Mouse (Mus musculus) embryo, embryonic 10 days (tissue): Measurements from ENCODE around the gene Bcl2.
"Not testable (repeated sequence)": the region's sequence is repeated elsewhere in the genome, so short reads cannot be mapped to it uniquely, and the experiment has no call there.

Experiments used
- DNase-seq: peaks from one replicate; pipeline ENCODE4 v3.0.0-alpha.2; 2015; ENCODE audit warnings: low spot score

Gene Bcl2

DNA sequence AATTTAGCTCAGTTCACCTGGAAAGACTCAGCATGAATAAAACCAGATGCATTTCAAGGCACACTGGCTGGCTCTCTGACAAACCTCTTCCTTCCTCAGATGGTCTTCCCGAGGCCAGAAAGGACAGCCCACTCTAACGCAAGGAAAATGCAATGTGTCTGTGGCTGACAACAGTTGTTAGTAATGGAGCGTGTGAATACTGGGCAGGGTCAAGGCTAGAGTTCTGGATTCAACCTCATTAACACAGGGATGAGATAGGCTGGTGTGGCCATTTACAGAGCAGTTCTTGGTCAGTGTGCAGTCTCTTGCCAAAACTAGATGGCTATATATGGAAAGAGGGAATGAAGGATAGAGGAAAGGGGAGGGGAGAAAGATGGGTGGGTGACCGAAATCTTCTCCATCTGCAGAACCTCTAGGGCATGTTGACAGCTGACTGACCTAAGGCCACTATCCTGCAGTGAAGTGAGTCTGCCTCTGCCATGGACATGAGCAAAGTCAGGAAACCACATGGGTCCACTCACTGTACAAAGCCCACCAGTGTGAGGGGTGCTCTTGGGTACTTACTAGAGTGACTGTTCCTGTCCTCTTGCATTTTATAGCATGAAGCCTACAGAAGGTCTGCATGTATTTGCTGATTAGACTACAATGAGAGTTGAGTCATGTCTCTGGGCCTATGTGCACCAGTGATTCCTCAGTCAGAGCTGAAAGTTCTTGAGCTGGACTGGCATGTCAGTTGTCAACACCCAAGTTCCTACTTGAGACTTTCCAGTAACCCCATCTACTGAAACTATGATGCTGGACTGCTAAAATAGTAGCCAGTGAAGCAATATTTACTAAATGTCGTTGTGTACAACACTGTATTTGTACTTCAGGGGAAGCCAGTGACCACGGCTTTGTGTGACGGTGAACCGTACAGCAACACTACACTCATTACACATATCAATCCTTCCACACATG is 159.9 kb downstream of the Bcl2 start:
- DNase-seq = no peak

DNA sequence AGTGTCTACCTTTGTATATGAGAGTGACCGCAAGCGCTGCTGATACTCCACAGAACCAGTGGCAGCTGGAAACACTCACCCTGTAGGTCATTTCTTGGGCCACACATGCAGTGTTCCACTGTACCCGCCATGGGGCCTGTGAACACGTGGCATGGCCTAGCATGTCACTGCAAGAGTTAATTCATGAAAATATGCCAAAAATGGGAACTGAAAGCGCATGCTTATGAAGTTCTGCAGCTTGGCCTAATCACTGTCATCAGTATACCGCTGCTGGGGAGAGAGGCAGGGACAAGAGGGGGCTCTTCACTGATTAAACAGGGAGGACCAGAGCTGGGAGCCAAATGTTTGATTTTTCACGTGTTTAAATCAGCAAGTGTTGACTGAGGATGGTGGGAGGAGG is 161.2 kb downstream of the Bcl2 start:
- DNase-seq = no peak

DNA sequence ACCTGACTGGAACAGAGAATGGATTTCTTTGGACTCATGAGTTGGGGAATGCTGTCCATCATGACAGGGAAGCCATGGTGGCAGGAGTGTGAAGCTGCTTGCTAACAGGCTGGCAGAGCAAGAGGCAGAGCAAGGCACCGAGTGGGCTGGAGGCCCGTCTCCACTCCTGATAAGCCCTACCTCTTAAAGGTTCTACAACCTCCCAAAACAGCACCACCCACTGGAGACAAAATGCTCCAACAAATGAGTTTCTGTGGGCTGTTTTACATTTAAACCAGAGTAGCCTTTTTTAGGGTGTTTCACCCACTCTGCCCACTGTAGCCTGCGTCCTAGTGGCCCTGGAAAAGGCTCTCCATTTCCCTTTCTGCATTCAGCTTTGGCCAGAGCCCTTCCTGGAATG is 163.5 kb downstream of the Bcl2 start:
- no peak for DNase-seq

DNA sequence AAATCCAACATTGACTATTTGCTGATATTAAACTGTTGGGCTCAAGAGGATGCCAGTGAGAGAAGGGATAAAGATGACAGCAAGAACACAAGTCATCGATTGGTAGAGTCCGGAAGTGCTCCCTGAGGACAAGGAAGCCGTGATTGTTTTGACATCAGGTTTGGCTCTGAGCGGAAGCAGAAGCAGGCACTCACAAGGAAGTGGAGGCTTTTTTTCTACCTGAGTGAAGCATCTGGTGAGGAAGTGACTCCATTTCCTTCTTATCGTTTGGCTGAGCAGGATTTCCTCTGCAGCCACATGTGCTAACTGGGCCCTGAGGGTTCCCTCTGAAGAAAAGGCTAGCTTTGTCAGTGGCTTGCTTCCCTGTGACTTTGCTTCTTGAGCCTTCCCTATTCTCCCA is 165.0 kb downstream of the Bcl2 start:
- DNase-seq = no peak

DNA sequence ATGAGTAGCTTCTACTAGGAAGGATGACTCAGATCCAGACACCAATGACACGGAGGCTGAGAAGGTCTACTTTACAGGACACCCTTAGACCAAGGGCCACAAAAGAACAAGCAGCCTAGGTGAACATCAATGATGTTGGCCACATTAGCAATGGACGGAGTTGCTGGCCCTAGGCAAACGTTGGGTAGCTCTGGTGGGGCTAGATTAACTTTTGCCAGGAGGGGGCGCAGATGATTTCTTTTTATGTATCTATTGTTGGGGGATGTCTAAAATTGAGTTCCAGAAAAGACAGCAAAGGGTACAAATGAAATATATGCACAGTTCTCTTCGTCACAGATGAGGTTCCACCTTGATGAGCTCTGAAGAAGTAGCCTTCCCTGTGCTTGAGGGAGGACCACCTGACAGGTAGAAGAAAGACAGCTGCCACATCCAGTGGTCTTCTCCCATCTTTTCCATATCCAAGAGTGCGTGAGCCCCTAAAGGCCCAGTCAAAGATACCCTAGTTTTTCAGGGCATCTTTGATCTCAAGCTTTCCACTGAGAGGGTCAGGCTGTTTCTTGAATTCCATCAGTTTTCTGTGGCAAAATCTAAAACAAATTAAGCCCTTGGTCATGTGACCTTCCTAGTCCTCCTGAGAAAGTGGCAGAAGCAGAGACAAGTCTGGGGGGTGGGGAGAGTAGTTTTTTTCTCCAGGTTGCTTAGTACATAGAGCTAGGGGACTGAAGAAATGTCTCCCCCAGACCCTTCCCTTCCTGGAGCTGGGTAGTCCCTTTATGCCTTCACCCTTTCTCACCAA is 169.1 kb downstream of the Bcl2 start:
- peak; percentile 20 for DNase-seq

DNA sequence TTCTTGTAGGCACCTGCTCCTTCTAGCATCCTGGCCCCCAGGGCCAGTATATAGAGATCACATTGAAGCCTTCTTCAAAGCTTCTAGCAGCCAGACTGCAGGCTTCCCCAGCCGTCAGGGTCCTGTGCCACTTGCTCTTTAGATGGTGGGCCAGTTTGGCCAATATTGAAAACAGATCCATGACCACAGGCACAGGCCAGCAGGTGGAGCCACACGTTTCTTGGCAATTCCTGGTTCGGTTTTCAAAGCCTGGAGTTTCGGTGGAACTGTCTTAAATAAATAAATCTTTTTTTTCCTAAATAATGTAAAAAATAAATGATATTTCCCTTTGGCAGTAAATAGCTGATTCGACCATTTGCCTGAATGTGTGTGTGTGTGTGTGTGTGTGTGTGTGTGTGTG is 171.3 kb downstream of the Bcl2 start:
- DNase-seq = peak; percentile 68

DNA sequence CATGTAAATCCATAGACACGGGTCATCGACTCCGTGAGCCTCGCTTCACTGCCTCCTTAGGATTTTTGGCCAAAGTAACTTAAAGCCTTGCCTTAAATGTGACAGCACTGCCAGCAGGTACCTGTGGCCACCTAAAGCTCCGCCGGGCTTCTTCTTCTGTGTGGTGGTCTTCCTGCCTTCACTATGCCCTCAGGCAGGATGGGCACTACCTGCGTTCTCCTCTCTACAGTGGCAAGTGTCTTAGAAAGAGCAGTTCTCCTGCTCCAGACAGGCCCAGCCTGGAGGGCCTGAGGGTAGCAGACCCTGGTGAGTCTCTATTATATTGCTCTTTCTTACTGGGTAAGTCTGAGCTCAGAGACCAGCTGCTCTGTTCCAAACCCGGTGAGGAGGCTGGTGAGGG is 172.2 kb downstream of the Bcl2 start:
- no peak for DNase-seq

DNA sequence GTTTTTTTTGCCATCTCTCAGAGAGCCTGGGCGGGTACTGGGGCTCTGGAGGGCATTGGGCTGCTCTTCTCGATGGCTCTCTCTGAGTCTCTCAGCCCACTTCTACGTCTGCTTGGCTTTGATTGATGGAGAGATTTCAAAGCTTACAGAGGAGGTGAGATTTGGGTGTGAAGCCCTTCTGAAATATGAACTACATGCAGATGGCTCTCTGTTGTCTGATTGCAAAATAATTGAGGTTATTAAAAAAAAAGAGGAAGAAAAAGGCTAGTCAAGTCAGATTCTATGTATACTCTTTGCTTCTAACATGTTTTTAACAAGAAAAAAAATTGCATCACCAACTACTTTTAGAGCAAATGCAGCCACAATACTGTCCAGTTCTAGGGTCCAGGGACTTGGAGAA is 173.9 kb downstream of the Bcl2 start:
- no peak for DNase-seq

DNA sequence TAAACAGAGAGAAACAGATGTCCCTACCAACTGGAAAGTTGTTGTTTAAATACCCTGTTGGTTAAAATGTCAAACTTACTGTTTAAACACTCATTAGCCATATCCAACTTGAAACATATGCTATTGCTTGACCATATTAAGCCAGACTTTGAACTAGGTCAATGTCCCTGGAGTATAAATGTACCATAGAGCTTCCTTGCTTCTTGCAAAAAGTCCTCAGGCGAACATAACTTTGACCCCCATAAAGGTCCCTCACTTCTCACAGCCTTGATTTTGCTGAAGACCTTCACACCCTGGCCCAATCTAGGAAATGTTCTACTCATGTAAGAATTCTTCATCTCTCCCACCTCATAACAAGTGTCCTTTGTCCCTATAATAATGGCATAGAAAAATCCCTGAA is 175.0 kb downstream of the Bcl2 start:
- no peak for DNase-seq

DNA sequence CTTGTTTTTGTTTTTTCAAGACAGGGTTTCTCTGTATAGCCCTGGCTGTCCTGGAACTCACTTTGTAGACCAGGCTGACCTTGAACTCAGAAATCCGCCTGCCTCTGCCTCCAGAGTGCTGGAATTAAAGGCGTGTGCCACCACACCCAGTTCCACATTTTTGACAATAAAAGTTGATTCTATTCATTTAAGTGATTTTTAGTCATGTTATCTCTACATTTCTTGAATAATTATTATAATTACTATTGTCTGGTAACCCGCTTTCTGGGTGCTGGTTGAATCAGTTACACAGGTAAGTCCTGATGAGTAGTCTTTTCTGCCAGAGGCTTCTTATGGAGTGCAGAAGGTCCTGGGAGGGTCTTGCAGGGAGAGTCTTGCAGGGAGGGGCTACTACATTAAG is 179.2 kb downstream of the Bcl2 start:
- not testable (repeated sequence) for DNase-seq

DNA sequence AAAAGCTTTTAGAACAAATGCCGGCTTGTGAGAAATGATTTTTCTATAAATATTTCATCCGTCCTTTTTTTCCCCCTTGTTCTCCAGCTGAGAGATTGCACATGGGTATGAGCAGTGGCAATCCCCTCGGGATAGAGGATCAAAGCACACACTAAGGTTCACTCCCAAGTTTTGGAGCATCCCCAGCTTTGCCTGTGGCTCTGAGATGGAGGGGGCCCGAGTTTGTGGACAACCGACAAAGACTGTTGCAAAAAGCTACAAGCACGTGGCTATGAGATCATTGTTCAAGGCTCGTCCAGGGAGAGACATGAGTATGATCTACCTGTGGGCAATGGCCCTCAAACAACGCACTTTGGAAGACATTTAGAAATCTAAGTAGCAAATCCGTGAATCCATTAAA is 184.5 kb downstream of the Bcl2 start:
- no peak for DNase-seq

DNA sequence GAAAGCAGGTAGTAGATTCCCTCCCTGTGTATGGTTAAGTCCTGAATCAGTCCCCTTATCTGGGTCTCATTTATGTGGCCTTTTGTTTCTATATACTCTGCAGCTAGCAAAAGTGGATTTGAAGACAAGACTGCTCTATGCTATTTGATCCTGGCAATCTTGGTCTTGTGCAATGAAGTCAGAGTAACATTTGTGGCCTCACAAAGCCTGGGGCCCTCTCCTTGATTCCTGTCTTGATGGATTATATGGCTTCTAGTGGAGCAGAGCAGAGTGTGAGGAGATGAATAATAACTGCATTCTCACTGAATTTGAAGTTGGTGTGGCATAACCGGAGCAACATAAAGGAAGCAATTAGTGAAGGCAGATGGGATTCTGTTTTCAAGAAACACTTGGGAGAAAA is 186.5 kb downstream of the Bcl2 start:
- no peak for DNase-seq

DNA sequence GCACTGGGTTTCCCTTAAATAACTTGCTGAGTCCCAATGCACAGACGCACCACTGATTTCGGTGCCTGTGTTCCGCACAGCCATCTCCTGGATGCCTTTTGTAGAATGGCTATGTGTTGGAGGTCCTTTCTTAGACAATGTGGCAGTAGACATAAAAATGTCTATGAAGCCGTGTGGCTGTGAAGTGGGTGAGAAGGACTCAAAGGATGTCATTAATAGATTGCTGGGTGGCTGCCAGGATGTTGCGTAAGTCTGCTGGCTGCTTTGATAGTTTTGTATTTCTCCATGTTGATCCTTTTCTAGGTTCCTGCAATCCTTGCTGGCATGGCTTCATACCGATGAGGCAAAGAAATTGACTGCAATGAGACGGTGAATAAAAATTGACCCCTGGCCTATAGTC is 187.3 kb downstream of the Bcl2 start:
- no peak for DNase-seq

DNA sequence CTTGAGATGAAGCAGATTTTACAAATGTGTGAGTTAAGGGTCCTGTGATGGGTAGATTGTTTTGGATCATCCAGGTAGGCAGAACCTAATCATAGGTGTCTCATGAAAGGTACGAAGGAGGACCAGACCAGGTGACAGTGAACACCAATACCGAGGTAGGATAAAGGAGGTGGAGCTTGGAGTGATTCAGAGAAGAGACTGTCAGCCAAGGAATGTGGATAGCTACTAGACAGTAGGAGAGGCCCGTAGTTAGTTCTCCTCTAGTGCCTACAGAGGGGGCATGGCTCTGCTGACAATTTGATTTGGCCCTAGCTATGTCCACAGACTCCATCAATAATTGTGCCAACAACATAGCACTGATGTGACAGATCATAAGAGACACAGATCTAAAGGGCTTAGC is 188.0 kb downstream of the Bcl2 start:
- DNase-seq = no peak

DNA sequence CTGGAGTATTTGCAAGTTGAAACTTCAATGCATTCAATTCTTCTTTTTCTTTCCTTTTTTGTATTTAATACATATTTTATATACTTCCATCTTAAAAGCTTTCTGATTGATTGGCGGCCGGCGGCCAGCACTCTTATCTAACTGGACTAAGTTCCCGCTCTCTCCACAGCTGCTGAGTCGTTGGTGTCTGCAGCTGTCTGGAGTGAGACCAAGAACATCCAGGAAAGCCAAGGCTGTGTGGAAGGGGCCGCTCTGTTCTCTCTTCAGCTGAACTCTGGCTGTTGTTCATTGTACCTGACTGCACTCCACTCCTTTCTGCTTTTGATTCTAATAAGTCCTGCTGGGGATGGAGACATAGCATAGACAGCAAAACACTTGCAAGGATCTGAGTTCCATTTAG is 190.3 kb downstream of the Bcl2 start:
- DNase-seq = no peak

DNA sequence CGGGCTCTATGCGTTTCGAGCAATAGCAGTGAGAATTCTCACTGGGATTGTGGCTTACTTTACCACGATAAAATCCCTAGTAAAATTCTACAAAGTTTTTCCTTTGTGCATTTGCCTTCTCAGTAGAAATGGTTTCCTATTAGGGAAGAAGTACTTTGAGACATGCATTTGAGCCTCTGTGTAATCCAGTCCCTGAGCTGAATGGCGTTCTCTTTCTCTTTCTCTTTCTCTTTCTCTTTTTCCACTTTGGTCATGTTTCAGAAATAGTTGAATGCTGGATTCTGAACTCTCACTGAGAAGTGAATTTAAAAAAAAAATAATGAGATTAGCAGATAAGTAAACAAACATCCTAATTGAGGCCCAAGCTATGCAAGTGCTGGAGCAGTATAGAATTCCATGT is 191.1 kb downstream of the Bcl2 start:
- no peak for DNase-seq

DNA sequence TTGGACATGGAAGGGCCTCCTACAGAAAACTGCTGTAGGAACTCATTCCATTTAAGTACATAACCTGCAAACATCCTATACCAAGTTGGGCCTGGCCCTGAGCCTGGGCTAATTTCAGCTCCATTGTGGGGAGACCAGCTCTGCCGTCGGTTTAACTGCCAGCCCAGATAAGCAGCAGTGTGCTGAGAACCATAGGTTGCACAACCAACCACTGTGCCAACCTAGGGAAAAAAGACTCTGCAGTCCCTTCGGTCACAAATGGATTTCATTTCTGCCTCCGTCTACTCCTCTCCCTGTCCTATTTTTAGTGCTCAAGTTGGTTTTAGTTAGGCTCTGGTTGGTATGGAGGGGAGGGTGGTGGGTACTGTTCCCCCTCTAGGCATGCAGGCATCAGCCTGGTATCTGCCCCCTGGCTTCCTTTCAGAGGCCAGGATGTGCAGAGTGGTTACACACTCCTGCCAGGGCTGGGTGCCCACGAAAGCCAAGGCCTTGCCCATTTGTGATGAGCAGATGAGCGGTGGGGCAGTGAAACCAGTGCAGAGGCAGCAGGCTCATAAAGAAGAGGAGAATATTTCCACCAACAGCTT is 196.4 kb downstream of the Bcl2 start:
- DNase-seq = no peak

DNA sequence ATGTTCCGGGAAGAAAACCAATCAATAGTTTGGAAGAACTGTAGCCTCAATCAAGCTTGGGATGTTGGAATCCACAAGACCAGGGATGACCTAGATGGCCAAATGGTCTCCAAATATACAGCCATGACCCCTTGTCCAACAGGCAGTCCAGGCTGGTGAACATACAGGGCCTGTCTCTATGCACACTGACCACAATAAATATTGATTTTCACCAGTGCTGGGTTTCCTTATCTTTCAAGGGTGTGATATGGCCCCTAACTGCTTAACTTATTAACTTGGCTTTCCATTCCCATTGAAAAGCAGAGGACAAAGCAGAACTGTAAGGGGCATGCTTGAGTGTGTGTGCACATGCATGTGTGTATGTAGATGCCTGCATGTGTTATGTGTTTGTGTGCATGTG is 197.0 kb downstream of the Bcl2 start:
- DNase-seq = no peak

DNA sequence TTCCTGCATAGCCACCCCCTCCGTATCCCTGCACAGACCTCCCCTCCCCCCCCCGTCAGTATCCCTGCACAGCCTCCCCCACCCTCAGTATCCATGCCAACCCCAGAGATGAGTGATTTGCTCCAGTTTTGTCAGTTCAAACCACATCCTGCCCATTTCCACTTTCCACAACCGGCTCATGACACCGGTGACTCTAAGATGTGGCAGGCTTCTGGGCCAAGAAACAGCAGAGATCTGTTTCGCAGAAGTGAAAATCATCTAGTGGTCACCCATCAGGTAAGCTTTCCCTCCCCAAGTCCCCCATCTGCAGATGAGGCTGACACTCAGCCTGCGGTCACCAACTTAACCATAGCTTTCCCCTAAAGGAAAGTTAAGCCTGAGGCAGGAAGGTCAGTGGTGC is 198.5 kb downstream of the Bcl2 start:
- DNase-seq = no peak

DNA sequence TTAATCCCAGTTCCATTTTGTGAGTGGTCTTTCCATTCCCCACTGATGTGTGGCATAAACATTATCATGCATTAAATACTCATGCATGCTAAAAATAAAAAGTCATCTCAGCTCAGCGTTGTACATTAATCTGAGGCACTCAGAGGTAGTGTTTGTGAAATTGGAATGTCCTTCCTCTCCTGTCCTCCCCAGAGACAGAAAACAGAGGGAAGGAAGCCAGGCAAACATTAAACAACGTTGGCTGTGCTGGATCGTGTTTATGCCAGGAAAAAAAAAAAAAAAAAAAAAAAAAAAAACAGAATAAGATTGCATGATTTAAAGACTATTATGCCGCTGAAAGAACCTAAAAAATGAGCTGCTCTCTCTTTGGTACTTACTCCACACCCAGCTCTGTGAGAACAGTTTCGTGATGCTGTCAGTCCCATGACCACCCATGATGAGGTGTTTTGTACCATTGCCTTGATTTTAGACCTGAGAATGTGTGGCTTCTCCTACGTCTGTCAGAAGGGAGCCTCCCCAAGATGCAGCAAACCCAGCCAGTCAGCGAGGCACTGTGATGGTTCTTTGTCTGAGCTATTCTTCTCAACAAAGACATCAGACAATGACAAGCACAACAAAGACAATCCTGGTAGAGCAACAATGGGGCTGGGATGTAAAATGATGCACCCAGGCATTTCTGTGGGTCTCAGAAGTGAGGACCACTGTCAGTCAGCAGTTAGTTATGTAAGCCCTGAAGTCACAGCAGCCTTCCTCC is 200.0 kb downstream of the Bcl2 start:
- DNase-seq = peak; percentile 14

DNA sequence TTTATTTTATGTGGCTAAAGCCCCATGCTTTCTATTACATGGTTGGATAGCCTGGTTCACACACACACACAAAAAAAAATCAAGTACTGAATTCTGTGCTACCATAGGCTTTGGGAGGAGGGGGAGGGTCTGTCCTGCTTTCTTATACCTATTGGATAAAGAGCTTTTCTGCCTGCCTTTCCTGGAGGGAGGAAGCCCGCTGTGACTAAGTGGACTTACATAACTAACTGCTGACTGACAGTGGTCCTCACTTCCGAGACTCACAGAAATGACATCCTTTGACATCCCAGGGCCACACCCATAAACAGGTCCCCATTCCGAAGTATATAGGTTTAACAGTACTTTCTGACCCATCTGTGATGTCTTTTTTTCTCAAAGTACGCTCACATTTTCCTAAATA is 200.6 kb downstream of the Bcl2 start:
- no peak for DNase-seq

DNA sequence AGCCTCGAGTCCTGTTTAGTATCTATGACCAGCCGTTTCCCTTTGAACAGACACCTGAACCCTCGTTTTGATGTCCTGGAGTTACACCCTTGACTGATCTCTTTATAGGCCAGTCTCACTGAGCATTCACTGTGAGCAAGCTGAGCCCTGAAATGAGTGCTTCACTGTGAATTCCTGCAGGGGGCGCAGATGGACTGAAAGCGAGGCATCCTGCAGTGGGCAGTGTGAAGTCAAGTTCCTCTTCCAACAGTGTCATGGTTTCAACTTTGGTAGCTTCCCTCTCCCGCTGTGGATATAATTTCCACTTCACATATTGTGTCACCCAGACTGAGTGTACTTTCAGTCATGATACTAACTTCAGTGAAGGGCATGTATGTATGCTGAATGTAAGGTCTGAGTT is 202.5 kb downstream of the Bcl2 start:
- peak; percentile 79 for DNase-seq
